Mouse (Mus musculus) bone marrow, adult 2 months (tissue): ENCODE measurements around the gene Rasal2.

Experiments
- CTCF ChIP-seq: fragments of 200-500 bp; IDR thresholded peaks from 2 replicates; pipeline ENCODE4 v1.5.1; 2011; ENCODE audit warnings: low read length, control low read depth; ENCODE audit not compliant: control insufficient read depth, insufficient read depth
- POLR2A ChIP-seq: fragments of 200-500 bp; IDR thresholded peaks from 2 replicates; pipeline ENCODE4 v1.6.1; 2011; ENCODE audit warnings: low read depth, mild to moderate bottlenecking, control low read depth, low read length, borderline replicate concordance; ENCODE audit not compliant: control insufficient read depth

GRCm38 (mm10) chr1:157169292-157169691 lies 243.1 kb downstream of the Rasal2 start:
- TF ChIP-seq POLR2A = no peak
- no peak for TF ChIP-seq CTCF
